In genomic region chr7:67503281-67504010, GRCm38 (mm10) we compare ENCODE assay signal across 11 mouse cellular contexts.
DNase-seq lines count a peak whose midpoint lies in the region; ATAC-seq lines count a peak whose summit lies in the region.
"Had no signal": no experiment of that assay in that cellular context is flagged by ENCODE, and none has a peak within 500 bp of the region (broad histone marks: within the 10 kb centered on the region; RNA-seq: fewer than 3 reads in every experiment).

No protein-coding gene starts in this region.

- no peak for DNase-seq in cerebellum, adult 8-10 months
- no peak for DNase-seq in heart, postnatal 25 days (ENCODE audit: low spot score)
- peak; percentile 59 for DNase-seq in midbrain, embryonic 14.5 days
- no peak for DNase-seq in midbrain, embryonic 10.5 days (ENCODE audit: low spot score)
- peak; percentile 74 for DNase-seq in thymus, postnatal 14 days
- no peak for DNase-seq in urinary bladder, postnatal 36 days (ENCODE audit: low spot score in 2 of 2)
- DNase-seq: adrenal gland, postnatal 10 days; kidney, postnatal 4 days; liver had no signal

- H3K9ac ChIP-seq in heart, embryonic 14.5 days (ENCODE audit: low read length): no peak overlapping the region
- H3K9ac ChIP-seq in midbrain, embryonic 14.5 days (replicated peaks; ENCODE audit: low read length): no peak overlapping the region

- peaks cover 4% of the 10 kb centered on the region in 2 experiments; a peak in 2 of 4 replicates for H3K4me1 ChIP-seq in heart, embryonic 14.5 days (ENCODE audit: control insufficient read depth in 2 of 2, insufficient read depth in 2 of 2, low read length in 2 of 2)
- peaks cover 7% of the 10 kb centered on the region; the same call in 1 of the 2 replicates for H3K4me1 ChIP-seq in midbrain, embryonic 14.5 days (ENCODE audit: control insufficient read depth, insufficient read depth, low read length)
- H3K4me1 ChIP-seq in midbrain, embryonic 10.5 days: 0 out of 2 replicates have a peak, but pooled peaks cover 8% of the 10 kb centered on the region

- intact Hi-C loops in heart, postnatal 25 days (cut with DNase I): no loop called here

- H3K27me3 ChIP-seq in heart, embryonic 14.5 days (ENCODE audit: control insufficient read depth, insufficient read depth, low read length): no peaks in the 10 kb centered on the region
- H3K27me3 ChIP-seq in midbrain, embryonic 14.5 days (ENCODE audit: control insufficient read depth, insufficient read depth, low read length): no peaks in the 10 kb centered on the region
- H3K27me3 ChIP-seq in midbrain, embryonic 10.5 days (ENCODE audit: low read depth, poor library complexity, severe bottlenecking): no peaks in the 10 kb centered on the region

- H3K4me2 ChIP-seq in heart, embryonic 14.5 days (ENCODE audit: low read length): no peak overlapping the region
- H3K4me2 ChIP-seq in midbrain, embryonic 14.5 days (ENCODE audit: low read length): no peak overlapping the region

- H3K9me3 ChIP-seq in heart, embryonic 14.5 days (ENCODE audit: control insufficient read depth, low read length): no peaks in the 10 kb centered on the region
- H3K9me3 ChIP-seq in midbrain, embryonic 14.5 days (ENCODE audit: control insufficient read depth, low read length): no peaks in the 10 kb centered on the region
- H3K9me3 ChIP-seq in midbrain, embryonic 10.5 days (replicated peaks): no peaks in the 10 kb centered on the region

- no peaks in the 10 kb centered on the region for H3K36me3 ChIP-seq in heart, embryonic 14.5 days (ENCODE audit: control insufficient read depth, insufficient read depth, low read length)
- no peaks in the 10 kb centered on the region for H3K36me3 ChIP-seq in midbrain, embryonic 14.5 days (ENCODE audit: control insufficient read depth, insufficient read depth, low read length)
- H3K36me3 ChIP-seq in midbrain, embryonic 10.5 days: no peaks in the 10 kb centered on the region

- ATAC-seq in cerebellum, adult (ENCODE audit: insufficient number of reproducible peaks, low FRiP score, low TSS enrichment): peak; percentile 49; the same call in 1 of the 2 replicates
- no peak for ATAC-seq in heart, embryonic 14.5 days (ENCODE audit: insufficient number of reproducible peaks, insufficient read depth, low FRiP score, low read depth)
- peak; percentile 53; the same call in 1 of the 2 replicates for ATAC-seq in midbrain, embryonic 14.5 days (ENCODE audit: low FRiP score, low TSS enrichment)

- WGBS in heart, embryonic 14.5 days: 40% methylated on average over 7 of the region's 7 CpGs
- 51% methylated on average over 7 of the region's 7 CpGs for WGBS in midbrain, embryonic 14.5 days
- WGBS in midbrain, embryonic 10.5 days: 73% methylated on average over 7 of the region's 7 CpGs

- H3K4me3 ChIP-seq in heart, embryonic 14.5 days (ENCODE audit: control insufficient read depth in 1 of 2, insufficient read depth in 1 of 2, low read depth in 1 of 2, low read length in 2 of 2): no peak overlapping the region
- no peak overlapping the region for H3K4me3 ChIP-seq in midbrain, embryonic 14.5 days (replicated peaks; ENCODE audit: low read depth, low read length)
- H3K4me3 ChIP-seq in midbrain, embryonic 10.5 days: no peak overlapping the region

- H3K27ac ChIP-seq in heart, embryonic 14.5 days (replicated peaks in 1 of 2; ENCODE audit: control insufficient read depth in 1 of 2, insufficient read depth in 1 of 2, low read depth in 2 of 2, low read length in 2 of 2): 0 out of 4 replicates have a peak overlapping the region, but pooled peaks have one; percentile 9 to 21
- peak overlapping the region; percentile 62 for H3K27ac ChIP-seq in midbrain, embryonic 14.5 days (replicated peaks; ENCODE audit: low read depth, low read length)
- no peak overlapping the region for H3K27ac ChIP-seq in midbrain, embryonic 10.5 days (replicated peaks)

Comparison
In these comparisons a context has a peak if more than half of its experiments do, and no peak if none do; other contexts are left out.
1. DNase-seq: peak in midbrain, embryonic 14.5 days (single experiment) and thymus, postnatal 14 days (single experiment); none in cerebellum, adult 8-10 months (single experiment), heart, postnatal 25 days (single experiment), midbrain, embryonic 10.5 days (single experiment) and urinary bladder, postnatal 36 days (0 of 2).